Mouse (Mus musculus): Measurements from ENCODE around the gene Myo18a. TPM values are rescaled to one million over a fixed set of nuclear protein-coding genes. Genes with fewer than 3 reads are reported as not detected.

Myo18a gene
- polyA plus RNA-seq, 1 experiment from 2014 or later = 44.1 TPM

DNA sequence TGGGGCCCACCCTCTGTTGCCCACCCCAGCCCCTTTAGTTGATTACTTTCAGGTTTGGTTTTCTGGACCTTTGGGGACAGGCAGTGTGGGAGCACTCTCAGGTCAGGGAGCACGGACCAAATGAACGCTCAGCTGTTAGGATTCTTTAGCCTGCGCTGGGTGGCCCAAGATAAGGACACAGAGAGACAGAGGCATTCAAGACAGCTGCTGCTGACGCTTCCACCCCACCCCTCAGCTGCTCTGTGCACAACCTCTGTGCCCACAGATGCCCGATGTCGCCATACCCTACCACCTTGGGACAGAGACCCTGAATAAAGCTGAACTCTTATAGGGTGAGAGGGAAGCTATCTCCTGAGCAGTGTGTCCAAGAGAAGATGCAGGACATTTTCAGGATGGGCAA, 47.0 kb downstream of the Myo18a start:
- H3K4me2 ChIP-seq (ENCODE audit: low read depth, low read length) = no peak overlapping the region
- H3K27ac ChIP-seq (replicated peaks; ENCODE audit: low read depth, low read length) = no peak overlapping the region
- WGBS = 82% methylated on average over 5 of the region's 6 CpGs
- H3K36me3 ChIP-seq (ENCODE audit: control insufficient read depth, insufficient read depth, low read length) = no peaks in the 10 kb centered on the region
- ATAC-seq (ENCODE audit: low read depth) (no peak), DNase-seq (ENCODE audit: low spot score) (no peak)
- H3K9ac ChIP-seq (ENCODE audit: low read depth, low read length) = no peak overlapping the region
- no peak overlapping the region for H3K4me3 ChIP-seq (ENCODE audit: low read depth, low read length)
- no peaks in the 10 kb centered on the region for H3K9me3 ChIP-seq (ENCODE audit: control insufficient read depth, low read length)
- no peaks in the 10 kb centered on the region for H3K27me3 ChIP-seq (replicated peaks; ENCODE audit: control insufficient read depth, insufficient read depth, low read length)
- no peaks in the 10 kb centered on the region for H3K4me1 ChIP-seq (ENCODE audit: control insufficient read depth, insufficient read depth, low read length)

DNA sequence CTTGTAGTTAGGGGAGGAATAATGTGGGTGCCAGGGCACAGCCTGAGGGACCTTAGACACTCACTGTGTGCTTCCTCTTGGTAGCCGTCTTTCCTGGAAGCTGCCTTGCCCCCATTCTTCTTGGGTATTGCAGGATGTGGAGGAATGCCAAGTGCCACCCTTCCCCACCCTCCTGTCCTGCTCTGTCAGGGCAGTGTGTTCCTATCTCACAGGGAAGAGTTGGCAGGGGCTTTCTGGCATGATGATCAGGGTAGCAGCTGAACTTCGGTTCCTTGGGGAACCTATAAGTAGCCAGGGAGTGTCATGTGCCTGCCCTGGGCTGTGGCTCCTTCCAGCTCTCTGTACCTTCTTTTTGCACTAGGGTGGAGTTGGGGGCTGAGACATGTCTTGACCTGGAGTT, 50.9 kb downstream of the Myo18a start:
- Histone ChIP-seq H3K36me3 (ENCODE audit: control insufficient read depth, insufficient read depth, low read length) (peaks cover 11% of the 10 kb centered on the region; the same call in 1 of the 2 replicates), H3K4me2 (ENCODE audit: low read depth, low read length) (no peak overlapping the region), H3K27me3 (replicated peaks; ENCODE audit: control insufficient read depth, insufficient read depth, low read length) (no peaks in the 10 kb centered on the region), H3K9me3 (ENCODE audit: control insufficient read depth, low read length) (no peaks in the 10 kb centered on the region), H3K27ac (replicated peaks; ENCODE audit: low read depth, low read length) (no peak overlapping the region), H3K4me3 (ENCODE audit: low read depth, low read length) (no peak overlapping the region), H3K9ac (ENCODE audit: low read depth, low read length) (no peak overlapping the region), H3K4me1 (ENCODE audit: control insufficient read depth, insufficient read depth, low read length) (no peaks in the 10 kb centered on the region)
- DNase-seq (ENCODE audit: low spot score) (no peak), ATAC-seq (ENCODE audit: low read depth) (no peak)
- WGBS = 79% methylated on average over 2 of the region's 2 CpGs

DNA sequence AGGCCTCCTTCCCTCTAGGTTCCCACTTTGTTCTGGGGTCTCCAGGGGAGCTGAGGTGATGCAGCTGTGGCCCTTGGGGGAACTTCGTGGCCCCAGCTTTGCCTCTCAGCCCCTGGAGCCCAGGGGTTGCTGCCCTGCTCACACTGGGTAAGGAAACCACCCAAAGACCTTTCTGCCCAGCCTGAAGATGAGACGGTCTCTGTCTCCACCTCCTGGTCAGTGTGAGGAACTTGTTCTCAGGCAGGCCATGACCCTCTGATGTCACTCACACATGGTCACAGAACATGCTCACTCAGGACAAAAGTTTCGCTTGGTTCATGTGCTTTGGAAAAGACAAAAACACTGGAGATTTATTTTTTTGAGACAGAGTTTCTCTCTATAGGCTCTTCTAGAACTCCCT, 53.0 kb downstream of the Myo18a start:
- H3K27ac ChIP-seq (replicated peaks; ENCODE audit: low read depth, low read length) = no peak overlapping the region
- no peak overlapping the region for H3K9ac ChIP-seq (ENCODE audit: low read depth, low read length)
- peaks cover 24% of the 10 kb centered on the region; the same call in 1 of the 2 replicates for H3K36me3 ChIP-seq (ENCODE audit: control insufficient read depth, insufficient read depth, low read length)
- H3K4me3 ChIP-seq (ENCODE audit: low read depth, low read length) = no peak overlapping the region
- H3K27me3 ChIP-seq (replicated peaks; ENCODE audit: control insufficient read depth, insufficient read depth, low read length) = no peaks in the 10 kb centered on the region
- ATAC-seq (ENCODE audit: low read depth) (peak; percentile 73; the same call in 1 of the 2 replicates), DNase-seq (ENCODE audit: low spot score) (peak; percentile 67)
- H3K9me3 ChIP-seq (ENCODE audit: control insufficient read depth, low read length) = no peaks in the 10 kb centered on the region
- H3K4me2 ChIP-seq (ENCODE audit: low read depth, low read length) = no peak overlapping the region
- WGBS = 35% methylated on average over 2 of the region's 3 CpGs
- no peaks in the 10 kb centered on the region for H3K4me1 ChIP-seq (ENCODE audit: control insufficient read depth, insufficient read depth, low read length)

DNA sequence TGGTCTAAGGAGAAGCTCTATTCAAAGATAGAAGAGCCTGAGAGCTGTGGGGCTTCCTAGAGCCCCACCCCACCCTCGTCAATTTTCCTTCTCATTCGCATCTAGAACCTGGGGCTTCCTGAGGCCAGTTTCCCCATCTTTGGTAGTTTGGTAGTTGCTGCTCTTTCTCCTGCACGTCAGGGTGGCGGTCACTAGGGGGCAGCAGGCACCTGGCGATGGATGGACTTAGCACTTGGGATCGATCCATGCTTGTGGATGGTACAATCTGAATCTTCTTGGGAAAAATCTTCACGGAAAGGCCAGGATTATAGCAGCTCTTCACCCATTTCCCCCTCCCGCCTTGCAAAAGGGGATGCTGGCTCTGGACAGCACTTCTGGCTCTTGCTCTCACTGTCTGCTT, 58.6 kb downstream of the Myo18a start:
- Histone ChIP-seq H3K9me3 (ENCODE audit: control insufficient read depth, low read length) (no peaks in the 10 kb centered on the region), H3K4me3 (ENCODE audit: low read depth, low read length) (no peak overlapping the region), H3K4me2 (ENCODE audit: low read depth, low read length) (no peak overlapping the region), H3K9ac (ENCODE audit: low read depth, low read length) (no peak overlapping the region), H3K36me3 (ENCODE audit: control insufficient read depth, insufficient read depth, low read length) (peaks cover 52% of the 10 kb centered on the region), H3K4me1 (ENCODE audit: control insufficient read depth, insufficient read depth, low read length) (no peaks in the 10 kb centered on the region), H3K27ac (replicated peaks; ENCODE audit: low read depth, low read length) (no peak overlapping the region), H3K27me3 (replicated peaks; ENCODE audit: control insufficient read depth, insufficient read depth, low read length) (no peaks in the 10 kb centered on the region)
- ATAC-seq (ENCODE audit: low read depth) = no peak
- WGBS = 25% methylated on average over 8 of the region's 8 CpGs
- no peak for DNase-seq (ENCODE audit: low spot score)

DNA sequence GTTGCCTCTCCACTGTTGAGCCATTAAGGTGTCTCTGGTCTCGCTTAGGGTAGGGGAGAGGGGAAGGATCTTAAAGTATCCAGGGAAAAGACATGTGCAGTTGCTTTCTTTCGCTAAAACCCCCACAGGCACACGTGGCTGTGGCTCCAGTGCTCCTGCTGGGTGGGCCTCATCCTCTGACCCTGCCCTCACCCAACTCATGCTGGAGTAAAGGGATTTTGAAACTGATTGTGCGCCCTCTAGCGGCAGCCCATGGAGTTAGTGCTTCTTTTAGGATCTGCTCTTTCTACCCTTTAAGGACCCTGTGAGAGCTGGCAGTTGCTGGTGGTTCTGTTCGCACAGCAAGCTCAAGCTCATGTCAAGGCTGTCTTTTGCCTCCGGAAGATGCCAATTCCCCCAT, 59.7 kb downstream of the Myo18a start:
- no peak for ATAC-seq (ENCODE audit: low read depth)
- Histone ChIP-seq H3K27ac (replicated peaks; ENCODE audit: low read depth, low read length) (no peak overlapping the region), H3K4me1 (ENCODE audit: control insufficient read depth, insufficient read depth, low read length) (no peaks in the 10 kb centered on the region), H3K4me2 (ENCODE audit: low read depth, low read length) (no peak overlapping the region), H3K4me3 (ENCODE audit: low read depth, low read length) (no peak overlapping the region), H3K9me3 (ENCODE audit: control insufficient read depth, low read length) (no peaks in the 10 kb centered on the region), H3K36me3 (ENCODE audit: control insufficient read depth, insufficient read depth, low read length) (peaks cover 52% of the 10 kb centered on the region), H3K9ac (ENCODE audit: low read depth, low read length) (no peak overlapping the region), H3K27me3 (replicated peaks; ENCODE audit: control insufficient read depth, insufficient read depth, low read length) (no peaks in the 10 kb centered on the region)
- WGBS = 21% methylated on average over 7 of the region's 7 CpGs
- peak; percentile 65 for DNase-seq (ENCODE audit: low spot score)

DNA sequence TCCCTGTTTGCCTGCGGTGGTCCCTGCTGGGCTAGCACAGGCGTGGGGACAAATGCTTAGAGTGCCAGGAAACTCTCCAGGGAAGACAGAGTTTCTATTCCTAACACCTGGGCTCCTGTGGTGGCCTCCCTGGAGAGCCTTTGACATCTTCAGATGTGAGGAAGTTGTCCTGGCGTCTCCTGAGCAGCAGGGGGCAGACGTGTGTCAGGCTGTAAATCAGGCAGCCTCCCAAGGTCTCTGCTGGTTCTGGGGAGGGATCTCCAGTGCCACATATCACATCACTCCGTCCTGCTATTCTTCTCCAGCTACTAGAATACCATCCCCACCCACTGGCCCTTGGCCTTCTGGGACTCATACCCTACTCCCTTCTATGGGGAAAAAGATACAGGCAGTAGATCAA, 62.8 kb downstream of the Myo18a start:
- H3K4me1 ChIP-seq (ENCODE audit: control insufficient read depth, insufficient read depth, low read length) = no peaks in the 10 kb centered on the region
- peak; percentile 7; the same call in 1 of the 2 replicates for ATAC-seq (ENCODE audit: low read depth)
- peak; percentile 84 for DNase-seq (ENCODE audit: low spot score)
- WGBS = 5% methylated on average over 5 of the region's 5 CpGs
- H3K36me3 ChIP-seq (ENCODE audit: control insufficient read depth, insufficient read depth, low read length) = peaks cover 50% of the 10 kb centered on the region
- H3K27ac ChIP-seq (replicated peaks; ENCODE audit: low read depth, low read length) = no peak overlapping the region
- H3K9ac ChIP-seq (ENCODE audit: low read depth, low read length) = no peak overlapping the region
- no peak overlapping the region for H3K4me3 ChIP-seq (ENCODE audit: low read depth, low read length)
- no peak overlapping the region for H3K4me2 ChIP-seq (ENCODE audit: low read depth, low read length)
- no peaks in the 10 kb centered on the region for H3K27me3 ChIP-seq (replicated peaks; ENCODE audit: control insufficient read depth, insufficient read depth, low read length)
- H3K9me3 ChIP-seq (ENCODE audit: control insufficient read depth, low read length) = no peaks in the 10 kb centered on the region

DNA sequence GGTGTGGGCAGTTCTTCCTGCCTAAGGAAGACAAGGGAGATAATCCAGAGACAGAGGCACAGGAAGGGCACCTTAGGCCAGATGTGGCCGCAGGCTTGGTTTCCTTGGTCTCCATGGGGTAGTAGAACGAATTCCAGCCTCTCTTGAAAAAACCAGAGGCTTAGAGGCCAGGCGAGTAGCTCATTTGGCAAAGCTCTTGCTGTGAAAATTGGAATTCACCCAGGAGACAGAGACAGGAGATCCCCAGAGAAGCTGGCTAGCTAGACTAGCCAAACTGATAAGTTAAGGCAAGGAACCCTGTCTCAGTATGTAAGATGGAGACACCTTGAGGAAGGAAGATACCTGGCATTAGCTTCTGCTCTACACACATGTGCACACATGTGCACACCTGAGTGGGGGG, 63.3 kb downstream of the Myo18a start:
- Histone ChIP-seq H3K27ac (replicated peaks; ENCODE audit: low read depth, low read length) (no peak overlapping the region), H3K36me3 (ENCODE audit: control insufficient read depth, insufficient read depth, low read length) (peaks cover 46% of the 10 kb centered on the region), H3K9ac (ENCODE audit: low read depth, low read length) (no peak overlapping the region), H3K4me3 (ENCODE audit: low read depth, low read length) (no peak overlapping the region), H3K27me3 (replicated peaks; ENCODE audit: control insufficient read depth, insufficient read depth, low read length) (no peaks in the 10 kb centered on the region), H3K9me3 (ENCODE audit: control insufficient read depth, low read length) (no peaks in the 10 kb centered on the region), H3K4me1 (ENCODE audit: control insufficient read depth, insufficient read depth, low read length) (no peaks in the 10 kb centered on the region), H3K4me2 (ENCODE audit: low read depth, low read length) (no peak overlapping the region)
- 50% methylated on average over 3 of the region's 3 CpGs for WGBS
- DNase-seq (ENCODE audit: low spot score) (no peak), ATAC-seq (ENCODE audit: low read depth) (no peak)

DNA sequence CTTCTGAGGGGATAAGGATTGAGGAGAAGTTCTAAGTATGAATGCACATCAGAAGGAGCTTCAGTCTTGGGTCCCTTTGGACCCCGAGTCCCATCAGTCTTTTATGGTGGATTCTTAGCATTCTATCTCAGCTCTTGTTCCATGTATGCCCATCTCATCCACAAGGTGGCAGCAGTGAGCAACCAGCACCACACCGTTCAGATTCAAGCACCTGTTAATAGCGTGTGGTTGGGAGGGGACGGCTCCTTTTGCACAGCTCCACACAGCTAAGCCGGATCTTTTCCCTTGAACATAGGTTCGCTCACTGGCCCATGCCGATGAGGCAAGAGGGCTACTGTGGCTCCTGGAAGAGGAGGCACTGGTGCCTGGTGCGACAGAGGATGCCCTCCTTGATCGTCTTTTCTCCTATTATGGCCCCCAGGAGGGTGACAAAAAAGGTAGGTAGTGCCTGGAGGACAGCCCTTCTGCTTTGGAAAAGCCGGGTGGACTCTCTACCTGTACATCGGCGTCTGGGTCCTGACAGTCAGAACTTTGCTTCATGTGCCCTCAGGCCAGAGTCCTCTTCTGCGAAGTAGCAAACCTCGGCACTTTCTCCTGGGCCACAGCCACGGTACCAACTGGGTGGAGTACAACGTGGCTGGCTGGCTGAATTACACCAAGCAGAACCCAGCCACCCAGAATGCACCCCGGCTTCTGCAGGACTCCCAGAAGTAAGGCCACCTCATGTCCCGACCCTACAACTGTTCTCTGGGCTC, 64.4 kb downstream of the Myo18a start:
- H3K9ac ChIP-seq (ENCODE audit: low read depth, low read length) = no peak overlapping the region
- no peak overlapping the region for H3K4me3 ChIP-seq (ENCODE audit: low read depth, low read length)
- no peak overlapping the region for H3K27ac ChIP-seq (replicated peaks; ENCODE audit: low read depth, low read length)
- no peaks in the 10 kb centered on the region for H3K4me1 ChIP-seq (ENCODE audit: control insufficient read depth, insufficient read depth, low read length)
- peak; percentile 79 for DNase-seq (ENCODE audit: low spot score)
- WGBS = 55% methylated on average over 18 of the region's 18 CpGs
- H3K27me3 ChIP-seq (replicated peaks; ENCODE audit: control insufficient read depth, insufficient read depth, low read length) = no peaks in the 10 kb centered on the region
- H3K4me2 ChIP-seq (ENCODE audit: low read depth, low read length) = no peak overlapping the region
- 0 out of 2 replicates have a peak, but pooled peaks have one; percentile 19 for ATAC-seq (ENCODE audit: low read depth)
- no peaks in the 10 kb centered on the region for H3K9me3 ChIP-seq (ENCODE audit: control insufficient read depth, low read length)
- H3K36me3 ChIP-seq (ENCODE audit: control insufficient read depth, insufficient read depth, low read length) = peaks cover 50% of the 10 kb centered on the region

DNA sequence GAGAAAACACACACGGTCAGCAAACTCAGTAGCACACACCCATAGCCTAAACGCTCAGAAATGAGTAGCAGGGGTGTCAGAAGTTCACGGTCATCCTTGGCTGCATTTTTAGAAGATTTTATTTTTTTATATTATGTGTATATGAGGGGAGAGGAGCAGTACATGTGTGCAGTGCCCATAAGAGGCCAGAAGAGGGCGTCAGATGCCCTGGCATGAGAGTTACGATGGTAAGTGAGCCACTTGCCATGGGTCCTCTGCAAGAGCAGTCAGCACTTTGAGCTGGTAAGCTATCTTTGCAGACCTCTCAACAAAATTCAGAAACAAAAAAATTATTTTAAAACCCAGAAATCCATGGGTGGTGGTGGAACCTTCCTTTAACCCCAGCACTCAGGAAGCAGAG, 65.1 kb downstream of the Myo18a start:
- peaks cover 54% of the 10 kb centered on the region for H3K36me3 ChIP-seq (ENCODE audit: control insufficient read depth, insufficient read depth, low read length)
- DNase-seq (ENCODE audit: low spot score) = no peak
- no peak overlapping the region for H3K4me3 ChIP-seq (ENCODE audit: low read depth, low read length)
- no peaks in the 10 kb centered on the region for H3K27me3 ChIP-seq (replicated peaks; ENCODE audit: control insufficient read depth, insufficient read depth, low read length)
- H3K27ac ChIP-seq (replicated peaks; ENCODE audit: low read depth, low read length) = no peak overlapping the region
- H3K4me1 ChIP-seq (ENCODE audit: control insufficient read depth, insufficient read depth, low read length) = no peaks in the 10 kb centered on the region
- no peak for ATAC-seq (ENCODE audit: low read depth)
- H3K9me3 ChIP-seq (ENCODE audit: control insufficient read depth, low read length) = no peaks in the 10 kb centered on the region
- WGBS = 88% methylated on average over 5 of the region's 5 CpGs
- no peak overlapping the region for H3K9ac ChIP-seq (ENCODE audit: low read depth, low read length)
- no peak overlapping the region for H3K4me2 ChIP-seq (ENCODE audit: low read depth, low read length)
